Mouse (Mus musculus): ENCODE measurements around the gene Vav1.

- TF ChIP-seq POLR2A (IDR thresholded peaks at IDR 0.05; ENCODE audit: insufficient read depth, low read depth, low read length) (no peak), CTCF (IDR thresholded peaks at IDR 0.05) (no peak)
These were observed 11.2 kb downstream of the Vav1 start for GRCm38 (mm10) chr17:57290001-57290670.

Data from heart, adult 2 months (tissue).